Mouse (Mus musculus): ENCODE data around the gene 1600014C23Rik. TPM values are rescaled to one million over a fixed set of nuclear protein-coding genes. Genes with fewer than 3 reads are reported as not detected.

Gene 1600014C23Rik
- total RNA-seq, 1 experiment, result not detected

- DNase-seq (ENCODE audit: low read depth, low spot score), result no peak
- Histone ChIP-seq H3K9ac (ENCODE audit: insufficient read depth, low read depth, low read length, poor library complexity, severe bottlenecking) (no peak overlapping the region), H3K36me3 (ENCODE audit: control insufficient read depth, insufficient read depth, low read length, poor library complexity, severe bottlenecking) (no peaks in the 10 kb centered on the region), H3K9me3 (ENCODE audit: control insufficient read depth, insufficient read depth, low read depth, low read length) (no peaks in the 10 kb centered on the region), H3K4me3 (ENCODE audit: insufficient read depth in 1 of 2, low read depth in 1 of 2, low read length in 2 of 2, poor library complexity in 1 of 2, severe bottlenecking in 1 of 2) (no peak overlapping the region), H3K4me1 (ENCODE audit: control insufficient read depth in 2 of 2, insufficient read depth in 2 of 2, low read length in 2 of 2, poor library complexity in 1 of 2) (no peaks in the 10 kb centered on the region), H3K27ac (ENCODE audit: insufficient read depth, low read depth, low read length, poor library complexity, severe bottlenecking) (no peak overlapping the region)
- in situ Hi-C loops (cut with MboI; ENCODE audit: low sequenced_read_pairs in 2 of 2, unreplicated experiment in 2 of 2), result no loop called here
- TF ChIP-seq ZNF384 (IDR thresholded peaks at IDR 0.05; ENCODE audit: low read depth, low read length), result no peak
- TF ChIP-seq ZC3H11A (IDR thresholded peaks at IDR 0.05; ENCODE audit: borderline replicate concordance, low read depth, low read length), result no peak
- no peak for TF ChIP-seq HCFC1 (IDR thresholded peaks at IDR 0.05; ENCODE audit: borderline replicate concordance, insufficient read depth, low read length)
- no peak for TF ChIP-seq MAFK (IDR thresholded peaks at IDR 0.05; ENCODE audit: insufficient read depth, low read depth, low read length)
- no peak for TF ChIP-seq CHD2 (IDR thresholded peaks at IDR 0.05; ENCODE audit: low read depth, low read length)
Observed at GRCm38 (mm10) chr17:45710407-45710806, 23.2 kb downstream of the 1600014C23Rik start.

DNA sequence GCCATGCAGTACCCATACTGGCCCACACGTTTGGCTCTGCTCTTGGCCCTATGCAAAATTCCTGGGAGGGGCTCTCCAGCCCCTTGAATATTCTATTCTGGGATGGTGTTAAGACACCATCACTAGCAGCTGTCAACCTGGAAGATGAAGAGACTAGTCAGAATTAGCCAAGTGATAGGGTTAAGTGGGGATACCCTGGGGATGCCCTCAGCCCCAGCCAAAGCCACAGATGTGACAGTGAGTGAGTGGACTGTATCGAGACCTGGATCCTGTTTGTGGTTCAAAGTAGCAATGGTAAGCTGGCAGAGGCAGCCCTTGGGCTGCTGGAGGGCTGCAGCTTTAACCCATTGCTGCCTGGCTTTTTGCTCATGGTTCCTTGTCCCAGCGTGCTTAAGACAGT is 23.8 kb downstream of the 1600014C23Rik start:
- in situ Hi-C loops (cut with MboI; ENCODE audit: low sequenced_read_pairs in 2 of 2, unreplicated experiment in 2 of 2), result no loop called here
- Histone ChIP-seq H3K27ac (ENCODE audit: insufficient read depth, low read depth, low read length, poor library complexity, severe bottlenecking) (no peak overlapping the region), H3K36me3 (ENCODE audit: control insufficient read depth, insufficient read depth, low read length, poor library complexity, severe bottlenecking) (no peaks in the 10 kb centered on the region), H3K4me3 (ENCODE audit: insufficient read depth in 1 of 2, low read depth in 1 of 2, low read length in 2 of 2, poor library complexity in 1 of 2, severe bottlenecking in 1 of 2) (no peak overlapping the region), H3K9me3 (ENCODE audit: control insufficient read depth, insufficient read depth, low read depth, low read length) (no peaks in the 10 kb centered on the region), H3K9ac (ENCODE audit: insufficient read depth, low read depth, low read length, poor library complexity, severe bottlenecking) (no peak overlapping the region), H3K4me1 (ENCODE audit: control insufficient read depth in 2 of 2, insufficient read depth in 2 of 2, low read length in 2 of 2, poor library complexity in 1 of 2) (no peaks in the 10 kb centered on the region)
- no peak for TF ChIP-seq MAFK (IDR thresholded peaks at IDR 0.05; ENCODE audit: insufficient read depth, low read depth, low read length)
- TF ChIP-seq CHD2 (IDR thresholded peaks at IDR 0.05; ENCODE audit: low read depth, low read length), result no peak
- no peak for TF ChIP-seq ZC3H11A (IDR thresholded peaks at IDR 0.05; ENCODE audit: borderline replicate concordance, low read depth, low read length)
- no peak for TF ChIP-seq HCFC1 (IDR thresholded peaks at IDR 0.05; ENCODE audit: borderline replicate concordance, insufficient read depth, low read length)
- no peak for TF ChIP-seq ZNF384 (IDR thresholded peaks at IDR 0.05; ENCODE audit: low read depth, low read length)
- DNase-seq (ENCODE audit: low read depth, low spot score), result no peak

GRCm38 (mm10) chr17:45708179-45708578 is 25.5 kb downstream of the 1600014C23Rik start:
- Histone ChIP-seq H3K9ac (ENCODE audit: insufficient read depth, low read depth, low read length, poor library complexity, severe bottlenecking) (no peak overlapping the region), H3K9me3 (ENCODE audit: control insufficient read depth, insufficient read depth, low read depth, low read length) (no peaks in the 10 kb centered on the region), H3K27ac (ENCODE audit: insufficient read depth, low read depth, low read length, poor library complexity, severe bottlenecking) (no peak overlapping the region), H3K4me1 (ENCODE audit: control insufficient read depth in 2 of 2, insufficient read depth in 2 of 2, low read length in 2 of 2, poor library complexity in 1 of 2) (peaks cover 0 to 4% of the 10 kb centered on the region in 2 experiments; a peak in 1 of 4 replicates), H3K4me3 (ENCODE audit: insufficient read depth in 1 of 2, low read depth in 1 of 2, low read length in 2 of 2, poor library complexity in 1 of 2, severe bottlenecking in 1 of 2) (peak overlapping the region in 1 of 2 experiments; percentile 57; a peak in 2 of 4 replicates), H3K36me3 (ENCODE audit: control insufficient read depth, insufficient read depth, low read length, poor library complexity, severe bottlenecking) (no peaks in the 10 kb centered on the region)
- in situ Hi-C loops (cut with MboI; ENCODE audit: low sequenced_read_pairs in 2 of 2, unreplicated experiment in 2 of 2), result no loop called here
- no peak for DNase-seq (ENCODE audit: low read depth, low spot score)
- TF ChIP-seq ZNF384 (IDR thresholded peaks at IDR 0.05; ENCODE audit: low read depth, low read length) (no peak), CHD2 (IDR thresholded peaks at IDR 0.05; ENCODE audit: low read depth, low read length) (no peak), MAFK (IDR thresholded peaks at IDR 0.05; ENCODE audit: insufficient read depth, low read depth, low read length) (no peak), HCFC1 (IDR thresholded peaks at IDR 0.05; ENCODE audit: borderline replicate concordance, insufficient read depth, low read length) (no peak), ZC3H11A (IDR thresholded peaks at IDR 0.05; ENCODE audit: borderline replicate concordance, low read depth, low read length) (no peak)

GRCm38 (mm10) chr17:45707376-45707775 is 26.3 kb downstream of the 1600014C23Rik start:
- Histone ChIP-seq H3K9ac (ENCODE audit: insufficient read depth, low read depth, low read length, poor library complexity, severe bottlenecking) (no peak overlapping the region), H3K9me3 (ENCODE audit: control insufficient read depth, insufficient read depth, low read depth, low read length) (no peaks in the 10 kb centered on the region), H3K4me1 (ENCODE audit: control insufficient read depth in 2 of 2, insufficient read depth in 2 of 2, low read length in 2 of 2, poor library complexity in 1 of 2) (peaks cover 0 to 5% of the 10 kb centered on the region in 2 experiments; a peak in 1 of 4 replicates), H3K27ac (ENCODE audit: insufficient read depth, low read depth, low read length, poor library complexity, severe bottlenecking) (no peak overlapping the region), H3K36me3 (ENCODE audit: control insufficient read depth, insufficient read depth, low read length, poor library complexity, severe bottlenecking) (no peaks in the 10 kb centered on the region), H3K4me3 (ENCODE audit: insufficient read depth in 1 of 2, low read depth in 1 of 2, low read length in 2 of 2, poor library complexity in 1 of 2, severe bottlenecking in 1 of 2) (no peak overlapping the region)
- no peak for DNase-seq (ENCODE audit: low read depth, low spot score)
- TF ChIP-seq CHD2 (IDR thresholded peaks at IDR 0.05; ENCODE audit: low read depth, low read length) (no peak), HCFC1 (IDR thresholded peaks at IDR 0.05; ENCODE audit: borderline replicate concordance, insufficient read depth, low read length) (no peak), MAFK (IDR thresholded peaks at IDR 0.05; ENCODE audit: insufficient read depth, low read depth, low read length) (no peak), ZNF384 (IDR thresholded peaks at IDR 0.05; ENCODE audit: low read depth, low read length) (no peak), ZC3H11A (IDR thresholded peaks at IDR 0.05; ENCODE audit: borderline replicate concordance, low read depth, low read length) (no peak)
- in situ Hi-C loops (cut with MboI; ENCODE audit: low sequenced_read_pairs in 2 of 2, unreplicated experiment in 2 of 2), result no loop called here

DNA sequence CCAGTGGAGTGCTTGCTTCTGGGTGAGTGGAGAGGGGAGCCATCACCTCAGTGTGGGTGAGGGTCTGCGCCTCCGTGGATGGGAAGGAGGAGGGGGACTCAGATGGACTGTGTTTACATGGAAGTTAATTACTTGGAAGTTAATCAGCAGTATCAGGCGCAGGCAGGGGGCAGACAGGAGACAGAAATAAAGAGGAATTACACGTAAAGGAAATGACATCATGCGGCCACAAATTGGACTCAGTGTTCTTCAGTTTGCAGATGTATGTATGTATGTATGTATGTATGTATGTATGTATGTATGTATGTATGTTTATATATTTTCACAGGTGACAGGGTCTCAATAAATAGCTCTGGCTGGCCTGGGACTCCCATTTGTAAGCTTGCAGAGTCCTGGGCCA is 26.8 kb downstream of the 1600014C23Rik start:
- TF ChIP-seq CHD2 (IDR thresholded peaks at IDR 0.05; ENCODE audit: low read depth, low read length), result no peak
- no peak for TF ChIP-seq ZC3H11A (IDR thresholded peaks at IDR 0.05; ENCODE audit: borderline replicate concordance, low read depth, low read length)
- no peak for TF ChIP-seq HCFC1 (IDR thresholded peaks at IDR 0.05; ENCODE audit: borderline replicate concordance, insufficient read depth, low read length)
- TF ChIP-seq MAFK (IDR thresholded peaks at IDR 0.05; ENCODE audit: insufficient read depth, low read depth, low read length), result no peak
- TF ChIP-seq ZNF384 (IDR thresholded peaks at IDR 0.05; ENCODE audit: low read depth, low read length), result no peak
- DNase-seq (ENCODE audit: low read depth, low spot score), result no peak
- Histone ChIP-seq H3K4me3 (ENCODE audit: insufficient read depth in 1 of 2, low read depth in 1 of 2, low read length in 2 of 2, poor library complexity in 1 of 2, severe bottlenecking in 1 of 2) (no peak overlapping the region), H3K9me3 (ENCODE audit: control insufficient read depth, insufficient read depth, low read depth, low read length) (no peaks in the 10 kb centered on the region), H3K9ac (ENCODE audit: insufficient read depth, low read depth, low read length, poor library complexity, severe bottlenecking) (no peak overlapping the region), H3K27ac (ENCODE audit: insufficient read depth, low read depth, low read length, poor library complexity, severe bottlenecking) (no peak overlapping the region), H3K36me3 (ENCODE audit: control insufficient read depth, insufficient read depth, low read length, poor library complexity, severe bottlenecking) (no peaks in the 10 kb centered on the region), H3K4me1 (ENCODE audit: control insufficient read depth in 2 of 2, insufficient read depth in 2 of 2, low read length in 2 of 2, poor library complexity in 1 of 2) (peaks cover 0 to 5% of the 10 kb centered on the region in 2 experiments; a peak in 1 of 4 replicates)
- in situ Hi-C loops (cut with MboI; ENCODE audit: low sequenced_read_pairs in 2 of 2, unreplicated experiment in 2 of 2), result no loop called here
